Mouse (Mus musculus): ENCODE data around the gene Pde4b. TPM values are rescaled to one million over a fixed set of nuclear protein-coding genes. Genes with fewer than 3 reads are reported as not detected.

Pde4b gene
- polyA plus RNA-seq, 1 experiment from 2014 or later: 5.6 TPM

DNA sequence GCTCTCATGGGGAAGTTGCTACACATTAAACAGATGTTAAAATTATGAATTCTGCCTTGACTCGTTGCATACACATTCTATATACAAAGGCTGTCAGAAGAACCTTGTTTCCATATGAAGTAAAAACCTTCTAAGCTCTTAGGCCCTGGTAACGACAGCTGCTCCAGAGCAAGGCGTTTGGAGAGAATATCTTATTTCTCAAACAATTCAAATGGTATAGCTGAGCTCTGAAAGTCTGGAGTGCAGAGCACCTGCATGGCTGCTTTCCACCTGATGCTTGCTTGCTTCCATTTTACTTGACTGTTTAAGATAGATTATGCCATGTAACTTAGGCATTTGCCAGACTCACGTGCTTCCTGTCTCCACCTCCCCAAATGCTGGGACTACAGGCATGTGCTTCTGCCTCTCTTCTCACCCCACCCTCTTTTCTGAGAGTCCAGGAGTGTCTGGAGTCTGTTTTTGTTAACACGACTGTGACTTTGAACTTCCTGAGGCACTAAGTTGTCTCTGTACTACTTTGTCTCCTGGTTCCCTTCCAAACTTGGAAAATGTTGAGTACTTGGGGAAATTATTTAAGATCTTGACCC, 229.4 kb downstream of the Pde4b start:
- Histone ChIP-seq H3K9me3 (replicated peaks) (no peaks in the 10 kb centered on the region), H3K36me3 (no peaks in the 10 kb centered on the region), H3K4me1 (no peaks in the 10 kb centered on the region), H3K27me3 (ENCODE audit: low read depth, poor library complexity, severe bottlenecking) (no peaks in the 10 kb centered on the region), H3K4me3 (no peak overlapping the region), H3K27ac (replicated peaks) (no peak overlapping the region)
- WGBS: 81% methylated on average over 5 of the region's 5 CpGs
- DNase-seq (ENCODE audit: low spot score): no peak

DNA sequence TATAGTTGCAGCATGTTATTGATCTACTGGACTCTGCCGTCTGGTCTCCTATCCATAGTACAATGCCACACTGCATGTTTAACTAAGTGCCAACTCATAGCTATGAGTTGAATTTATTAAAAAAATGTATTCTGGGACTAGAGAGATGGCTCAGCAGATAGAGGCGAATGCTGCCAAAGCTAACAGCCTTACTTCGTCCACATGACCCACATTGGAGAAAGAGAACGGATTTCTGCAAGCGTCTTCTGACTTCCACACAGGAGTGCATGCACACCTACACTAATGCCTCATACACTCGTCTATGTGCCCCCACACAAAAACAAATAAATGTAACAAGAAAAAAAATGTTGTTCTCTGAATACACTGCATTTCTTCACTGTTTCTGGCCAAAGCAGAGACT, 231.3 kb downstream of the Pde4b start:
- 91% methylated on average over 6 of the region's 6 CpGs for WGBS
- no peak overlapping the region for H3K4me3 ChIP-seq
- H3K27me3 ChIP-seq (ENCODE audit: low read depth, poor library complexity, severe bottlenecking): no peaks in the 10 kb centered on the region
- no peaks in the 10 kb centered on the region for H3K9me3 ChIP-seq (replicated peaks)
- H3K36me3 ChIP-seq: no peaks in the 10 kb centered on the region
- no peak overlapping the region for H3K27ac ChIP-seq (replicated peaks)
- no peak for DNase-seq (ENCODE audit: low spot score)
- H3K4me1 ChIP-seq: no peaks in the 10 kb centered on the region

DNA sequence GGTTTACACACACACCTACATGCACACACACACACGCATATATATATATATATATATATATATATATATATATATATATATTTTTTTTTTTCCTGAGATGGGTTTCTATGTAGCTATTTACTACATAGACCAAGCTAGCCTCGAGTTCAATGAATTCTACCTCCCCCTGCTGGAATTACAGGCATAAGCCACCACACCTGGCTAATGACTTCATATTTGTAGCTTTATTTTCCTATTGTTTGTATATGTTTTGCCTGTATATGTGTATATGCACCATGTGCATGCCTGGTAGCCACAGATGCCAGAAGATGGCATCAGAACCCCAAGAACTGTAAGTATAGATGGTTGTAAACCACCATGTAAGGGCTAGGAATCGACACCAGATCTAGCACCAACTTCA, 234.0 kb downstream of the Pde4b start:
- no peaks in the 10 kb centered on the region for H3K27me3 ChIP-seq (ENCODE audit: low read depth, poor library complexity, severe bottlenecking)
- no peaks in the 10 kb centered on the region for H3K9me3 ChIP-seq (replicated peaks)
- DNase-seq (ENCODE audit: low spot score): no peak
- no peak overlapping the region for H3K27ac ChIP-seq (replicated peaks)
- WGBS: 72% methylated on average over 3 of the region's 3 CpGs
- no peaks in the 10 kb centered on the region for H3K36me3 ChIP-seq
- H3K4me3 ChIP-seq: no peak overlapping the region
- no peaks in the 10 kb centered on the region for H3K4me1 ChIP-seq

DNA sequence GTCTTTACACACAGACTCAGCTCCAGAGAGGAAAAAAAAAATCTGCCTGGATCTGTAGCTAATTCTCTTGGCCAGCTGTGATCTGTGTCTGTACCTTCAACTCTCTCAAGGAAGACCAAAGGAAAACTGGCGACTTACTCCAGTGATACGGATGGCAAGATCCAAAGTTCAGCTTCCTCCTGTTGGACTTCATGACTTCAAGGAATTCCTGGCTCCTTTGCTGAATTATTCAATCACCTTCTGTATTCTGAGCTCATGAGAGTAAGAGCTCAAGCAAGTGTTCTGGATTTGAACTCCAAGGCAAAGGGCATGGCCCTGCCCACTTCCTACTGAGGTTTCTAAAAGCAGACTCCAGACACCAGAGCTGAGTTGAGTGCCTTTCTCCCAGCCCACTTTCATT, 245.0 kb downstream of the Pde4b start:
- no peak overlapping the region for H3K4me3 ChIP-seq
- H3K27me3 ChIP-seq (ENCODE audit: low read depth, poor library complexity, severe bottlenecking): no peaks in the 10 kb centered on the region
- H3K27ac ChIP-seq (replicated peaks): no peak overlapping the region
- 96% methylated on average over 2 of the region's 2 CpGs for WGBS
- DNase-seq (ENCODE audit: low spot score): no peak
- H3K9me3 ChIP-seq (replicated peaks): no peaks in the 10 kb centered on the region
- H3K36me3 ChIP-seq: no peaks in the 10 kb centered on the region
- H3K4me1 ChIP-seq: peaks cover 11% of the 10 kb centered on the region

DNA sequence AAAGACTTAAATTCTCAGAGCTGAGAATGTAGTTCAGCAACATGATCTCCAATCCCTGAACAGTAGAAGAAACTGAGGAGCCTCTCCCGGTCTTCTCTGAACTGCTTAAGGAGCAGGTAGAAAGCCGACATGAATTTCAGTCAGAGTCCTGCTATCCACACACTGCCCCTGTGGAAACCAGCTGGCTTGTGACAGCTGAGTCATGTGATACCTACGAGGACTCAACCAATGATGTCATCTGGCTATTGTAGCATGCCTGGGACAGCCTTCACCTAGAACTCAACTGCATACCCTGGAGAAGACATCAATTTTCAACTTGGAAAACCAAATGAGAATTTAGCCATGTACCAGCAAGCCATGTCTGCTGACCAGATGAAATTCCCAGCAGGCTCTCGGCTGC, 245.5 kb downstream of the Pde4b start:
- Histone ChIP-seq H3K4me3 (no peak overlapping the region), H3K9me3 (replicated peaks) (no peaks in the 10 kb centered on the region), H3K27me3 (ENCODE audit: low read depth, poor library complexity, severe bottlenecking) (no peaks in the 10 kb centered on the region), H3K36me3 (no peaks in the 10 kb centered on the region), H3K4me1 (peaks cover 11% of the 10 kb centered on the region), H3K27ac (replicated peaks) (no peak overlapping the region)
- 88% methylated on average over 4 of the region's 4 CpGs for WGBS
- DNase-seq (ENCODE audit: low spot score): no peak

DNA sequence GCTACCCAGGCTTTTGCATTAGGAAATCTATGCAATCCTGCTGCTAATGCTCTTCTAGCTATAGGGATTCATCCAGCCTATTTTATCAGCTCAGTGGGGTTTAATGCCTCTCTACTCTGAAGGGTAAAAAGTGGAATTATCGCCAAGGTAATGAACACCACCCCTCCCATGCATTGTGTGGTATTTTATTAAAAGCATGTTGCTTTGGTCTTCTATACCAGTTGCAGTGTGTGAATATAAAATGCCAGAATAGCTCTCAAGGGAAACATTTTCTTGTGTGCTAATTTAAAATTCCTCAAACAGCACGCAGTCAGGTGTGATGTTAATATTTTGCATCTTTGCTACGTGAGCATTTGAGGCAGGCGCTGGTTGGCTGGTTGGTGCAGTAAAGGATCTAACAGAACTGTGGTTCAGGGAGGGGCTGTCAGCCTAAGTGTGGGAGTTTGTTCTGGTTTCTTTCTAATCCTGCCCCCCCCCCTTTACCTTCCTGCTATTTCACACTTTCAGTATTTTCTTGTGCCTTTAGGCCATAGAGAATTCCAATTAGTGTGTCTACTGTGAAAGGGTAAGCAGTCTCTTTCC, 259.7 kb downstream of the Pde4b start:
- no peak for DNase-seq (ENCODE audit: low spot score)
- 62% methylated on average over 4 of the region's 4 CpGs for WGBS
- Histone ChIP-seq H3K9me3 (replicated peaks) (no peaks in the 10 kb centered on the region), H3K27ac (replicated peaks) (no peak overlapping the region), H3K4me3 (no peak overlapping the region), H3K27me3 (ENCODE audit: low read depth, poor library complexity, severe bottlenecking) (no peaks in the 10 kb centered on the region), H3K4me1 (peaks cover 27% of the 10 kb centered on the region), H3K36me3 (no peaks in the 10 kb centered on the region)

DNA sequence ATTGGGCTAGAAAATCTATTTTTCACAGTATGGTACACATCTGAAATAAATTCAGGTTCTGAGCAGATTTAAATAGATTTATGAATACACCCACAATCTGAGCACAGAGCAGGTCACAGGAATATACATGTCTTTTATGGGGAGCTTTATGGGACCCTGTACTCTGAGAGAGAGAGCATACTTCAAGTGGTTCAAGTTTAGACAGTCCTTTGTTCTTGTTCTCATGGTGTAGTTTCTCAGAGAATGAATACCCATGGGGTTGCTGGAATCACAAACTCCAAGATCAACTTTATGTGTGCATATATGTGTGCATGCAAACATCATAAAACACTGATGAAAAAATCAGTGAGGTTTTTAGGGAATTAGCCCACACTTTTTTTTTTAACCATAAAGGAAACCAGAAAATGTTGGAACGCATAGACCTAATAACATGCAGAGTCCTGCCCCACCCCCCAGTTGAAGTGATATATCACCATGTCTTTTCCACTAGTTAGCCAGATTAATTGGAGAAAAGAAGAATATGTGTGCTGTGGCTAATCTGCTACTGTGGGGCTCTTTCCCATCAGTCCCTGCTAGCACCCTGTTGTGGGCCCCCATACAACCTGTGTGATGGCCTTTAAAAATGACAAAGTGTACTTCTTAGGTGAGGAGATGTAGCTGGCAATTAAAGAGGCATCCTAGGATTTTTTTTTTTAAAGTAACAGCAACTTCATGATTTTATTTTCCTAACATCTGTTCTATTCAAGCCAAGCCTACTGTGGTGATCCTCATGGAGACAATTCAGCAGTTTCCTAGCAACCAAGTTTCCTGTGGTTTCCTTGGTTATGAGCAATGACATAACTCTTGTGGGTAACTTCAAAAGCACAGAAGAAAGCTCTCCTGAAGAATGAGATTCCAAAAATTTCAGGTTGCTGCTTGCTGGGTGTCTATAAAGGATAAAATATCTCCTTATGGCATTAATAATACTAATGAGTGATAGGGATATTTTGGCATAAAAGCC, 264.4 kb downstream of the Pde4b start:
- Histone ChIP-seq H3K4me1 (peaks cover 25% of the 10 kb centered on the region), H3K9me3 (replicated peaks) (no peaks in the 10 kb centered on the region), H3K4me3 (no peak overlapping the region), H3K27ac (replicated peaks) (peak overlapping the region; percentile 61), H3K36me3 (no peaks in the 10 kb centered on the region), H3K27me3 (ENCODE audit: low read depth, poor library complexity, severe bottlenecking) (no peaks in the 10 kb centered on the region)
- DNase-seq (ENCODE audit: low spot score): no peak
- 76% methylated on average over 1 of the region's 1 CpGs for WGBS

DNA sequence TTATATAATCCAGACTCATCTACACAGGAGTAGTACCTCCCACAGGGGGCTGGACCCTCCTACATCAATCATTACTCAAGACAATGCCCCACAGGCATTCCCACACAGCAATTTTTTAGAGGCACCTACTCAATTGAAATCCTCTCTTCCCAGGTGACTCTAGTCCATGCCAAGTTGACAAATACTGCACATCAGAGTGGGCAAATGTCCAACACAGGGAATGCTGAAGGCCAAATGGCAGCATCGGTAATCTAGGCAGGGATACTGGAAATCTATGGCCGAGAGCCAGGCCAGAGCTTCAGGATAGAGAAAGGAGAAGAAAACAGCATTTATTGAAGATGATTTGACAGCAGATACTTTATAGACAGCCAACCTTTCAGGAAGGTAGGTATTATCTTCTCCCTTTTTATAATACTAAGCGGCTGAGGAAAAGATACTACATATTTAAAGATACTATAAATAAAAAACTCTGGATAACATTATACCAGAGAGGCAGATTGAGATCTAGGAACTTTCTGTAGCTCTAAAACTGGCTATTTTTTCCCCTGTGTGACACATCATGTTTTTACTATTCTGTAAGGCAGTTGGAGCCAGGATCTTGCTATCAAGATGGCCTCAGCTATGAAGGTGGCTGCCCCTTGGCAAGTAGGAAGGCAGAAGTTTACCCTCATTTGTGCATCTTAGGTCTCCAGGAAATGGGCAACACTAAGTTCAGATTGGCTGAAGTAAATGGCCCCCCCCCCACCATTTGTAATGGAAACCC, 266.5 kb downstream of the Pde4b start:
- 94% methylated on average over 3 of the region's 3 CpGs for WGBS
- H3K4me3 ChIP-seq: no peak overlapping the region
- H3K9me3 ChIP-seq (replicated peaks): no peaks in the 10 kb centered on the region
- peaks cover 18% of the 10 kb centered on the region for H3K4me1 ChIP-seq
- H3K27me3 ChIP-seq (ENCODE audit: low read depth, poor library complexity, severe bottlenecking): no peaks in the 10 kb centered on the region
- no peaks in the 10 kb centered on the region for H3K36me3 ChIP-seq
- no peak overlapping the region for H3K27ac ChIP-seq (replicated peaks)
- no peak for DNase-seq (ENCODE audit: low spot score)

DNA sequence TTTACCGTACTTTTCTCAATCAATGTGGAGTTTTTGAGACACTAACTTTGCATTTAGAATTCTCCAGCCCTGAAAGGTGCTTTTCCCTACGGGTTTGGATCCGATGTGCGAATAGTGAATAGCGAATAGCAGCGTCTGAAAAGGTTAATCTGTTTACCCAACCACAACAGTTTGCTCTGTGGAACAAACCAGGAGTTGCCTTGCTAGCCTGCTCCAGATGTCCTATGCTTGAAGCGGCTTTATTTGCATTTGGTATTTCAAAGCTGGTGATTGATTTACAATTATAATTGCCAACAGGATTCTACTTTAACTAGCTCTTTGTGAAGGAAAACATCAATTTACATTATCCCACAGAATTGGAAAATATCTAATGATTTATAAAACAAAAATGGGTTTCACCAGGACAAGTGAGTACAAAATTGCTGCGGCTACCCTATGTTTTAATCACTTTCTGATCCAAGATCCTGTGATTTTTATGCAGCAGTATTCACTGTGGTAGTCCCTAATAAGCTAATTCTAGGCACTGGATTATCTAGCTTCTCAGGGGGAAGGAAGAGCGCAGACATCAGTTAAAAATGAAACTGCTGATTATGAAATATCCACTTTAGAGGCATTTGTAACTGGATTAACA, 280.9 kb downstream of the Pde4b start:
- H3K27ac ChIP-seq (replicated peaks): peak overlapping the region; percentile 39
- H3K4me3 ChIP-seq: no peak overlapping the region
- 39% methylated on average over 9 of the region's 9 CpGs for WGBS
- no peaks in the 10 kb centered on the region for H3K27me3 ChIP-seq (ENCODE audit: low read depth, poor library complexity, severe bottlenecking)
- no peaks in the 10 kb centered on the region for H3K36me3 ChIP-seq
- no peaks in the 10 kb centered on the region for H3K9me3 ChIP-seq (replicated peaks)
- H3K4me1 ChIP-seq: peaks cover 12% of the 10 kb centered on the region
- DNase-seq (ENCODE audit: low spot score): no peak

DNA sequence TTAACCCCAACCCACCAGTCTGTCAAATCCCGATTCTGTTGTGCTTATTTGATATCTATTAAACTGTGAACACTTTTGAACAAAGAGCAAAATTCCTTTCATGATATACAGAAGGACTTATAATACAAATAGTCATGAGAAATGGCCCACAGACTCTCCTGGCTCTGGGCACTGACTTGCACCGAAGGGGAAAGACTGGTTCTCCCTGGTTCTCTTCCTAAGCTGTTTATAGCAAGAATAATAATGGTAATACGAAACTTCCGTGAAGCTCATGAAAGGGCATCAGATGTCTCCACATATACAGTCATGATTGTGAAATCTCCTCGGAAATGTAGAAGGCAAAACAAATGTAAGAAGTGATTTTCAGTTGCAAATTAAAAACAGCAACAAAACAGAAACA, 287.3 kb downstream of the Pde4b start:
- no peak overlapping the region for H3K27ac ChIP-seq (replicated peaks)
- H3K4me1 ChIP-seq: no peaks in the 10 kb centered on the region
- no peak for DNase-seq (ENCODE audit: low spot score)
- H3K27me3 ChIP-seq (ENCODE audit: low read depth, poor library complexity, severe bottlenecking): no peaks in the 10 kb centered on the region
- H3K9me3 ChIP-seq (replicated peaks): no peaks in the 10 kb centered on the region
- no peaks in the 10 kb centered on the region for H3K36me3 ChIP-seq
- H3K4me3 ChIP-seq: no peak overlapping the region
- WGBS: 85% methylated on average over 5 of the region's 5 CpGs

DNA sequence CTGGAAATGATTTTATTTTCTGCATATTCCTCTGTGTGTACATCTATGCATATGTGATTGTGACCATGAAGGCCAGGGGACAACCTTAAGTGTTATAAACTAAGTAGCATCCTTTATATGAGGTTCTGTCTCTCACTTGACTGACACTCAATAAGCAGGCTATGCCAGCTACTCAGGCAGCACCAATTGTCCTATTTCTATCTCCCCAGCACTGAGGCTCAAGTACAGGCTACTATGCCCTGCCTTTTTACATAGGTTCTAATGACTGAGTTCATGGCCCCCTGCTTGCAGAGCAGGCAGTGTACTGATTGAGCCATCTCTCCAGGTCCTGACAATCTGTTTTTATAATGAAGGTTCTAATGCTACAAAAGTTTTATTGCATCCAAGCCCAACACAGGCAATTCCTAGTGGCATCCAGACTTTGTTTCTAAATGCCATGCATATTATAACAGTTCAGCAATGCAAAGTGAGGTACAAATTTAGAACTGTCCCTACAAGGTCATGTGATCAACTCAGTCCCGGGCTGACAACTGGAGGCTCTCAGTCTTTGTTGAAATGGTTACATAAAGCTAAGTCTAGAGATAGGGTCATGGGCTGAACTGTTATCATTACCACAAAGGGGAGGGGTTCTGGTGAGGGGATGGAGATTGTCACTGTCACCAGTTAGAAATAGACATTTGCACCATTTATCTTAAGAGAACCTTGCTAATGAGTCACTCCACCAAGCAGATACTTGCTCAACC, 295.6 kb downstream of the Pde4b start:
- 88% methylated on average over 1 of the region's 1 CpGs for WGBS
- Histone ChIP-seq H3K36me3 (no peaks in the 10 kb centered on the region), H3K27me3 (ENCODE audit: low read depth, poor library complexity, severe bottlenecking) (no peaks in the 10 kb centered on the region), H3K4me1 (no peaks in the 10 kb centered on the region), H3K27ac (replicated peaks) (no peak overlapping the region), H3K9me3 (replicated peaks) (no peaks in the 10 kb centered on the region), H3K4me3 (no peak overlapping the region)
- no peak for DNase-seq (ENCODE audit: low spot score)

DNA sequence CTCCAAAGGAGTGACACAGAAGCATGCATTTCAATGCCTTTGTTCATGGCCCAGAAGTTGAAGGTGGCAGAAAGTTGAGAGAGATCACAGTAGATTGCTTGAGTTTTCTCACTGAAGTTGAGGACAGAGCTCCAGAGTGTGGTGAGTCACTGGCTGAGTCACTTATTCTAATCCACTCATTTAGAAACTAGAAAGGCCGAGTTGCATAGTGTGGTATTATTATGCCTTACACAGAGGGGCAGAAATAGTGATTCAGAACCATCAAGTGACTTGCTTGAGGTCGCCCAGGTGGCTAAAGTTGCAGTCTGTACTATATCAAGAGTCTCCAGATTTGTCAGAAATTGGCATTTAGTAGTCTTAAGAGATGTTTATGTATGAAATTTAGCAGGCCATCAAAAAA, 306.3 kb downstream of the Pde4b start:
- peaks cover 6% of the 10 kb centered on the region; the same call in 1 of the 2 replicates for H3K9me3 ChIP-seq (replicated peaks)
- no peaks in the 10 kb centered on the region for H3K27me3 ChIP-seq (ENCODE audit: low read depth, poor library complexity, severe bottlenecking)
- H3K4me3 ChIP-seq: no peak overlapping the region
- no peaks in the 10 kb centered on the region for H3K36me3 ChIP-seq
- WGBS: 77% methylated on average over 2 of the region's 2 CpGs
- H3K4me1 ChIP-seq: no peaks in the 10 kb centered on the region
- DNase-seq (ENCODE audit: low spot score): no peak
- H3K27ac ChIP-seq (replicated peaks): no peak overlapping the region
